Mouse (Mus musculus): Measurements from ENCODE around the gene Tjp1. TPM values are rescaled to one million over a fixed set of nuclear protein-coding genes. Genes with fewer than 3 reads are reported as not detected.

Tjp1 gene
- 26.3 and 29.7 TPM in 2 replicates for polyA plus RNA-seq (2015; fragmentation: Nextera tagmentation; extraction: Ambion mirVana)

- Histone ChIP-seq H3K4me2 (peak within 1 kb of the TSS; percentile 77), H3K4me3 (replicated peaks) (peak within 1 kb of the TSS; percentile 66), H3K4me1 (peaks cover 26% of the 10 kb centered on the region), H3K27ac (replicated peaks) (peak within 1 kb of the TSS; percentile 90), H3K9me3 (replicated peaks) (no peaks in the 10 kb centered on the region), H3K36me3 (no peaks in the 10 kb centered on the region), H3K27me3 (replicated peaks) (peaks cover 22% of the 10 kb centered on the region), H3K9ac (replicated peaks) (peak within 1 kb of the TSS; percentile 75)
- peak; percentile 91 for ATAC-seq (ENCODE audit: low FRiP score)
- WGBS: under 1% methylated on average over 103 of the region's 115 CpGs
Measured at GRCm38 (mm10) chr7:65527071-65528007, at the start of gene Tjp1. Gene Tjp1, minus strand, starts transcription at chr7:65527781.

GRCm38 (mm10) chr7:65577118-65577517 lies 49.5 kb upstream of the Tjp1 start:
- no peaks in the 10 kb centered on the region for H3K27me3 ChIP-seq (replicated peaks)
- 43% methylated on average over 12 of the region's 12 CpGs for WGBS
- peak overlapping the region; percentile 29 for H3K4me2 ChIP-seq
- H3K9ac ChIP-seq (replicated peaks): no peak overlapping the region
- H3K4me3 ChIP-seq (replicated peaks): no peak overlapping the region
- H3K36me3 ChIP-seq: no peaks in the 10 kb centered on the region
- H3K4me1 ChIP-seq: peaks cover 18% of the 10 kb centered on the region
- H3K27ac ChIP-seq (replicated peaks): no peak overlapping the region
- no peaks in the 10 kb centered on the region for H3K9me3 ChIP-seq (replicated peaks)
- ATAC-seq (ENCODE audit: low FRiP score): peak; percentile 70

- Histone ChIP-seq H3K4me2 (no peak overlapping the region), H3K27ac (replicated peaks) (no peak overlapping the region), H3K27me3 (replicated peaks) (no peaks in the 10 kb centered on the region), H3K9ac (replicated peaks) (no peak overlapping the region), H3K36me3 (no peaks in the 10 kb centered on the region), H3K4me1 (peaks cover 8% of the 10 kb centered on the region), H3K4me3 (replicated peaks) (no peak overlapping the region), H3K9me3 (replicated peaks) (no peaks in the 10 kb centered on the region)
- ATAC-seq (ENCODE audit: low FRiP score): no peak
- WGBS: 42% methylated on average over 5 of the region's 5 CpGs
Measured at GRCm38 (mm10) chr7:65572731-65573130, 45.1 kb upstream of the Tjp1 start.

GRCm38 (mm10) chr7:65570691-65571090 lies 43.1 kb upstream of the Tjp1 start:
- Histone ChIP-seq H3K27me3 (replicated peaks) (no peaks in the 10 kb centered on the region), H3K36me3 (no peaks in the 10 kb centered on the region), H3K4me3 (replicated peaks) (no peak overlapping the region), H3K9ac (replicated peaks) (no peak overlapping the region), H3K4me2 (no peak overlapping the region), H3K27ac (replicated peaks) (no peak overlapping the region), H3K9me3 (replicated peaks) (no peaks in the 10 kb centered on the region), H3K4me1 (peaks cover 3% of the 10 kb centered on the region; the same call in 1 of the 2 replicates)
- ATAC-seq (ENCODE audit: low FRiP score): no peak
- WGBS: 88% methylated on average over 4 of the region's 4 CpGs

- no peak for ATAC-seq (ENCODE audit: low FRiP score)
- Histone ChIP-seq H3K9me3 (replicated peaks) (no peaks in the 10 kb centered on the region; the same call in 1 of the 2 replicates), H3K36me3 (no peaks in the 10 kb centered on the region), H3K4me2 (no peak overlapping the region), H3K9ac (replicated peaks) (no peak overlapping the region), H3K27ac (replicated peaks) (no peak overlapping the region), H3K4me1 (no peaks in the 10 kb centered on the region), H3K27me3 (replicated peaks) (no peaks in the 10 kb centered on the region), H3K4me3 (replicated peaks) (no peak overlapping the region)
- 31% methylated on average over 1 of the region's 1 CpGs for WGBS
Measured at GRCm38 (mm10) chr7:65555996-65556395, 28.4 kb upstream of the Tjp1 start.

GRCm38 (mm10) chr7:65545741-65546140 lies 18.2 kb upstream of the Tjp1 start:
- WGBS: 23% methylated on average over 5 of the region's 5 CpGs
- no peak for ATAC-seq (ENCODE audit: low FRiP score)
- H3K27me3 ChIP-seq (replicated peaks): no peaks in the 10 kb centered on the region

GRCm38 (mm10) chr7:65532689-65533088 lies 5.1 kb upstream of the Tjp1 start:
- 14% methylated on average over 4 of the region's 4 CpGs for WGBS
- no peak for ATAC-seq (ENCODE audit: low FRiP score)

More at GRCm38 (mm10) chr7:65545741-65546140, 18.2 kb upstream of the Tjp1 start:
- H3K4me1 ChIP-seq: no peaks in the 10 kb centered on the region
- no peak overlapping the region for H3K4me2 ChIP-seq
- no peaks in the 10 kb centered on the region for H3K9me3 ChIP-seq (replicated peaks)
- no peak overlapping the region for H3K4me3 ChIP-seq (replicated peaks)
- no peak overlapping the region for H3K9ac ChIP-seq (replicated peaks)
- no peak overlapping the region for H3K27ac ChIP-seq (replicated peaks)
- H3K36me3 ChIP-seq: no peaks in the 10 kb centered on the region

GRCm38 (mm10) chr7:65523116-65523515 lies 4.5 kb downstream of the Tjp1 start:
- Histone ChIP-seq H3K27ac (replicated peaks) (no peak overlapping the region), H3K27me3 (replicated peaks) (0 out of 2 replicates have a peak, but pooled peaks cover 5% of the 10 kb centered on the region), H3K9ac (replicated peaks) (no peak overlapping the region), H3K4me2 (no peak overlapping the region), H3K4me1 (peaks cover 30% of the 10 kb centered on the region), H3K36me3 (no peaks in the 10 kb centered on the region), H3K4me3 (replicated peaks) (no peak overlapping the region), H3K9me3 (replicated peaks) (no peaks in the 10 kb centered on the region)
- 94% methylated on average over 4 of the region's 4 CpGs for WGBS
- no peak for ATAC-seq (ENCODE audit: low FRiP score)

More at GRCm38 (mm10) chr7:65532689-65533088, 5.1 kb upstream of the Tjp1 start:
- no peak overlapping the region for H3K4me2 ChIP-seq
- peaks cover 24% of the 10 kb centered on the region for H3K27me3 ChIP-seq (replicated peaks)
- no peaks in the 10 kb centered on the region for H3K36me3 ChIP-seq
- no peak overlapping the region for H3K9ac ChIP-seq (replicated peaks)
- H3K9me3 ChIP-seq (replicated peaks): no peaks in the 10 kb centered on the region; the same call in 1 of the 2 replicates
- no peaks in the 10 kb centered on the region for H3K4me1 ChIP-seq
- H3K27ac ChIP-seq (replicated peaks): no peak overlapping the region
- no peak overlapping the region for H3K4me3 ChIP-seq (replicated peaks)

- Histone ChIP-seq H3K4me3 (replicated peaks) (no peak overlapping the region), H3K9me3 (replicated peaks) (no peaks in the 10 kb centered on the region), H3K27me3 (replicated peaks) (0 out of 2 replicates have a peak, but pooled peaks cover 5% of the 10 kb centered on the region), H3K9ac (replicated peaks) (no peak overlapping the region), H3K4me1 (peaks cover 30% of the 10 kb centered on the region), H3K4me2 (no peak overlapping the region), H3K27ac (replicated peaks) (no peak overlapping the region), H3K36me3 (no peaks in the 10 kb centered on the region)
- 69% methylated on average over 12 of the region's 12 CpGs for WGBS
- ATAC-seq (ENCODE audit: low FRiP score): no peak
Measured at GRCm38 (mm10) chr7:65522490-65522889, 5.1 kb downstream of the Tjp1 start.

- 91% methylated on average over 8 of the region's 8 CpGs for WGBS
- H3K4me1 ChIP-seq: peaks cover 17% of the 10 kb centered on the region
- H3K9me3 ChIP-seq (replicated peaks): no peaks in the 10 kb centered on the region
- H3K36me3 ChIP-seq: no peaks in the 10 kb centered on the region
- no peak overlapping the region for H3K27ac ChIP-seq (replicated peaks)
- H3K4me2 ChIP-seq: no peak overlapping the region
- H3K4me3 ChIP-seq (replicated peaks): no peak overlapping the region
- 0 out of 2 replicates have a peak, but pooled peaks cover 5% of the 10 kb centered on the region for H3K27me3 ChIP-seq (replicated peaks)
- no peak overlapping the region for H3K9ac ChIP-seq (replicated peaks)
- no peak for ATAC-seq (ENCODE audit: low FRiP score)
Measured at GRCm38 (mm10) chr7:65520622-65521021, 7.0 kb downstream of the Tjp1 start.

GRCm38 (mm10) chr7:65519788-65520563 lies 7.6 kb downstream of the Tjp1 start:
- Histone ChIP-seq H3K9ac (replicated peaks) (no peak overlapping the region), H3K9me3 (replicated peaks) (no peaks in the 10 kb centered on the region), H3K4me2 (no peak overlapping the region), H3K4me3 (replicated peaks) (no peak overlapping the region), H3K27ac (replicated peaks) (no peak overlapping the region), H3K4me1 (peaks cover 10% of the 10 kb centered on the region; the same call in 1 of the 2 replicates), H3K36me3 (no peaks in the 10 kb centered on the region), H3K27me3 (replicated peaks) (0 out of 2 replicates have a peak, but pooled peaks cover 5% of the 10 kb centered on the region)
- 41% methylated on average over 12 of the region's 12 CpGs for WGBS
- ATAC-seq (ENCODE audit: low FRiP score): no peak

All from neural tube, embryonic 15.5 days (tissue).